Mouse (Mus musculus) stomach, embryonic 16.5 days (tissue): ENCODE results near the gene Them7. TPM values are rescaled to one million over a fixed set of nuclear protein-coding genes. Genes with fewer than 3 reads are reported as not detected.

Source experiments
- ATAC-seq: fragments of 200-750 bp; cut with Nextera tagmentation; 2 replicates; pipeline ENCODE4 v1.8.0; 2017; ENCODE audit warnings: moderate number of reproducible peaks, moderate TSS enrichment; ENCODE audit not compliant: insufficient read depth, low FRiP score
- H3K27ac ChIP-seq: fragments of 300-500 bp; sonication (generic); 2 replicates; pipeline ENCODE4 v1.5.1; 2014; ENCODE audit warnings: low read length
- H3K27me3 ChIP-seq: fragments of 300-500 bp; sonication (generic); 2 replicates; pipeline ENCODE4 v1.6.1; 2014; ENCODE audit warnings: low read length, control low read depth, mixed read lengths; ENCODE audit not compliant: control insufficient read depth, insufficient read depth
- H3K36me3 ChIP-seq: fragments of 300-500 bp; sonication (generic); 2 replicates; pipeline ENCODE4 v1.6.1; 2014; ENCODE audit warnings: low read length; ENCODE audit not compliant: control insufficient read depth, insufficient read depth
- H3K4me1 ChIP-seq: fragments of 300-500 bp; sonication (generic); 2 replicates; pipeline ENCODE4 v1.6.1; 2014; ENCODE audit warnings: low read length, control low read depth, mixed read lengths; ENCODE audit not compliant: control insufficient read depth, insufficient read depth
- H3K4me2 ChIP-seq: fragments of 300-500 bp; sonication (generic); 2 replicates; pipeline ENCODE4 v1.6.1; 2014; ENCODE audit warnings: low read depth, low read length, mixed read lengths
- H3K4me3 ChIP-seq: fragments of 300-500 bp; sonication (generic); replicated peaks from 2 replicates; pipeline ENCODE4 v1.5.1; 2014; ENCODE audit warnings: mild to moderate bottlenecking, low read length
- H3K9ac ChIP-seq: fragments of 300-500 bp; sonication (generic); 2 replicates; pipeline ENCODE4 v1.6.1; 2014; ENCODE audit warnings: low read length
- H3K9me3 ChIP-seq: fragments of 300-500 bp; sonication (generic); replicated peaks from 2 replicates; pipeline ENCODE4 v1.6.1; 2016; ENCODE audit warnings: low read length, control low read depth; ENCODE audit not compliant: control insufficient read depth
- WGBS: fragments of 180-500 bp; shearing (Covaris S2); extraction: QIAGEN DNeasy Blood & Tissue Kit; methylation state at CpG from one replicate; pipeline ENCODE4 v1.1.7; 2014; 5-methylcytosine and 5-hydroxymethylcytosine counted together
- polyA plus RNA-seq: library from polyadenylated mRNA; unstranded; fragments of >200 nt; fragmentation: Nextera tagmentation; extraction: Ambion mirVana; gene quantifications from 2 replicates; pipeline ENCODE4 v1.2.1, GENCODE M21; 2015

Them7 gene
- polyA plus RNA-seq, 1 experiment from 2014 or later = 0.56 TPM

GRCm38 (mm10) chr2:105417663-105418062 lies 193.5 kb downstream of the Them7 start:
- 72% methylated on average over 5 of the region's 5 CpGs for WGBS
- ATAC-seq = no peak
- H3K4me1 ChIP-seq = no peaks in the 10 kb centered on the region
- H3K27me3 ChIP-seq = no peaks in the 10 kb centered on the region
- no peak overlapping the region for H3K4me2 ChIP-seq
- H3K36me3 ChIP-seq = no peaks in the 10 kb centered on the region
- no peak overlapping the region for H3K9ac ChIP-seq
- H3K4me3 ChIP-seq = no peak overlapping the region
- H3K27ac ChIP-seq = no peak overlapping the region
- H3K9me3 ChIP-seq = no peaks in the 10 kb centered on the region

DNA sequence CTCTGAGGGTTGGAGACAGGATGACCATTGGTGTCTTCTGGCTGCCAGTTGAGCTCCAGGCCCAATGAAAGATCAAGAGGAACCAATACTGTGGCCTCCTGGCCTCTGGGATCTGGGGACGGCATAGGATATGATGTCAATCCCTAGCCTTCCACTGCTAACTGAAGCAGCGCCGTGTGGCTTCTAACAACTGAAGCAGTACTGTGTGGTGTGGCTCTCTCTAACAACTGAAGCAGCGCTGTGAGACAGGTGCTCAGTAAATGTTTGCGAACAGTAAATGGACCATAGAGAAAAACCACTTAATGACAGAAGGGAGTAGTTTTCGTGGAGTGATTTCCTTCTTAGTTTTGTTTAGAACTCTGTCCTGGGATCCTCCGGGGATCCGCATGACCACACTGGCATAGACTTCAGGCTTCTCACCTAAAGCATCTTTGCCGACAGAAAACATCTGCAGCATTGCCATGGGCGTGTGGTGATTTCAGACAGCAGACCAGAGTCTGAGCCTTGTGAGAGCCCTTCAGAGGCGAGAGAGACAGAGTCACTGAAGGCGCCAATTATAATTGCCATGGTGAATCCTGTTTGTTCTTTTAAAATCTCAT lies 194.6 kb downstream of the Them7 start:
- 79% methylated on average over 12 of the region's 12 CpGs for WGBS
- no peak overlapping the region for H3K4me3 ChIP-seq

GRCm38 (mm10) chr2:105427447-105427846 lies 203.3 kb downstream of the Them7 start:
- H3K4me2 ChIP-seq = no peak overlapping the region
- H3K9ac ChIP-seq = no peak overlapping the region
- H3K27ac ChIP-seq = no peak overlapping the region
- no peaks in the 10 kb centered on the region for H3K27me3 ChIP-seq
- no peak for ATAC-seq
- no peak overlapping the region for H3K4me3 ChIP-seq
- H3K9me3 ChIP-seq = no peaks in the 10 kb centered on the region
- WGBS = 61% methylated on average over 8 of the region's 8 CpGs
- H3K36me3 ChIP-seq = no peaks in the 10 kb centered on the region
- H3K4me1 ChIP-seq = no peaks in the 10 kb centered on the region

More for the DNA sequence above, 194.6 kb downstream of the Them7 start:
- H3K36me3 ChIP-seq = no peaks in the 10 kb centered on the region
- no peaks in the 10 kb centered on the region for H3K4me1 ChIP-seq
- no peak overlapping the region for H3K27ac ChIP-seq
- H3K9me3 ChIP-seq = no peaks in the 10 kb centered on the region
- no peak overlapping the region for H3K4me2 ChIP-seq
- H3K9ac ChIP-seq = no peak overlapping the region
- H3K27me3 ChIP-seq = no peaks in the 10 kb centered on the region
- ATAC-seq = no peak

DNA sequence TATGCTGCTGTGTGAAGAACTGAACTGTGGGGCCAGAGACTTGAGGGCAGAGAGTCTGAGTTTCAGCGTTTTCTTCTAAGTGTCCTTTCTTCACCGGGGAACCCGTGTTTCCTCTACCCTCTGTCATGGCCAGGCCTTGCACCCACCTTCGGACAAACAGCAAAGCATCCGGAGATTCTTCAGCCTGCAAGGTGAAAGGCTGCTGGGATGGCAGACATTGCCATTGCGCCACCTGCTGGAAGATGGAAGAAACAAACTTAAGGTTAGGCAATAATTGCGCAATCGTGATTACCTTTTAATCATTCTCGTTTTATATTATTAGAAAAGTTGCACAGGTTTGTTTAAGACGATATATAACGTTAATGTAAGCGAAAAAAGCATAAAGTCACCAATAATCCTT lies 203.9 kb downstream of the Them7 start:
- WGBS = 3% methylated on average over 12 of the region's 12 CpGs
- no peak overlapping the region for H3K9ac ChIP-seq
- H3K4me1 ChIP-seq = no peaks in the 10 kb centered on the region
- no peaks in the 10 kb centered on the region for H3K27me3 ChIP-seq
- H3K27ac ChIP-seq = no peak overlapping the region
- no peaks in the 10 kb centered on the region for H3K36me3 ChIP-seq
- H3K4me3 ChIP-seq = no peak overlapping the region
- no peak for ATAC-seq
- H3K9me3 ChIP-seq = no peaks in the 10 kb centered on the region
- no peak overlapping the region for H3K4me2 ChIP-seq

DNA sequence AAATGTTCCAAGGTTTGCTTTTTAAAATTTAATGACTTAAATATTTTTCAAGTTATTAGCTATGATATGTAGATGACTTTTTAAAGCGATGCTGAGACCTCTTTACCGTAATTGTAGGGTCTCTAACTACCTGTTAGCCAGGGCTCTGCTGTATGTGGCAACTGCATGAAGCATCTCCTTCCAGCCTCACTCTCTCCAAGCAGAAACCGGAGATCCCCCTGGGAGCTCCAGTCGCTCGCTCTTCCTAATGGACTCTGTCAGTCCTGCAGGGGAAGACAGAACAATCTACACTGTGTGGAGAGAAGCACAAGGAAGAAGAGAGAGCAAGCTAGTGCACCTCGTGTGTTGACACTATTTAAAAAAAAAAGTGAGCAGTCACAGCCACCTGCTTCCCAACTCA lies 204.3 kb downstream of the Them7 start:
- Histone ChIP-seq H3K27me3 (no peaks in the 10 kb centered on the region), H3K4me3 (no peak overlapping the region), H3K4me2 (no peak overlapping the region), H3K36me3 (no peaks in the 10 kb centered on the region), H3K9ac (no peak overlapping the region), H3K9me3 (no peaks in the 10 kb centered on the region), H3K4me1 (no peaks in the 10 kb centered on the region), H3K27ac (no peak overlapping the region)
- ATAC-seq = no peak; the same call in 1 of the 2 replicates
- WGBS = 24% methylated on average over 6 of the region's 6 CpGs

Other genes starting within 250 kb of the Them7 start
- 233 and 234 TPM in 2 replicates for gene Eif3m, start 207.2 kb upstream of the Them7 start, polyA plus RNA-seq
- not detected in 2 replicates for gene Gm11060, start 132.3 kb upstream of the Them7 start, polyA plus RNA-seq
- gene Wt1, start 97.8 kb upstream of the Them7 start, polyA plus RNA-seq = 13.2 and 18.3 TPM in 2 replicates
- gene Rcn1, start 175.0 kb downstream of the Them7 start, polyA plus RNA-seq = 141 TPM in 2 replicates